In genomic region chr8:77492356-77493058, GRCm38 (mm10) we compare ENCODE assay signal across 8 mouse cellular contexts. TPM values are rescaled to one million over a fixed set of nuclear protein-coding genes. Genes with fewer than 3 reads are reported as not detected.
DNase-seq lines count a peak whose midpoint lies in the region; ATAC-seq and TF ChIP-seq lines count a peak whose summit lies in the region.
"Had no signal": no experiment of that assay in that cellular context is flagged by ENCODE, and none has a peak within 500 bp of the region (broad histone marks: within the 10 kb centered on the region; RNA-seq: fewer than 3 reads in every experiment).

No protein-coding gene starts in this region.

- WGBS in heart, postnatal 0 days, result 8% methylated on average over 5 of the region's 5 CpGs
- 27% methylated on average over 5 of the region's 5 CpGs for WGBS in liver, embryonic 13.5 days (ENCODE audit: insufficient replicate concordance)

- no peak for DNase-seq in G1E (ENCODE audit: low spot score)
- DNase-seq in brain, adult 2 months (ENCODE audit: low read depth, low spot score), result peak; percentile 84
- peak; percentile 92 for DNase-seq in heart, postnatal 0 days (ENCODE audit: low spot score)
- DNase-seq in liver, embryonic 13.5 days, result peak; percentile 36
- DNase-seq in cerebellum, postnatal 25 days, result no peak
- DNase-seq in cerebellum, postnatal 14 days, result no peak
- DNase-seq in spleen, adult 12 weeks (ENCODE audit: low spot score), result no peak

- TF ChIP-seq EP300 in heart, postnatal 0 days (IDR thresholded peaks at IDR 0.05; ENCODE audit: low read depth), result no peak

- H3K9me3 ChIP-seq in G1E (replicated peaks), result no peaks in the 10 kb centered on the region
- no peaks in the 10 kb centered on the region for H3K9me3 ChIP-seq in heart, postnatal 0 days (replicated peaks; ENCODE audit: control insufficient read depth, low read length)
- no peaks in the 10 kb centered on the region for H3K9me3 ChIP-seq in liver, embryonic 13.5 days (replicated peaks)
- H3K9me3 ChIP-seq: limb, embryonic 12.5 days had no signal

- H3K4me1 ChIP-seq in G1E (ENCODE audit: insufficient read depth, low read depth, low read length), result peaks cover 78% of the 10 kb centered on the region
- H3K4me1 ChIP-seq in heart, postnatal 0 days (ENCODE audit: control insufficient read depth, insufficient read depth), result peaks cover 88% of the 10 kb centered on the region
- peaks cover 83% of the 10 kb centered on the region for H3K4me1 ChIP-seq in liver, embryonic 13.5 days (replicated peaks)

- H3K9ac ChIP-seq in heart, postnatal 0 days (replicated peaks; ENCODE audit: low read depth, low read length), result 0 out of 2 replicates have a peak overlapping the region, but pooled peaks have one; percentile 5
- H3K9ac ChIP-seq in liver, embryonic 13.5 days, result no peak overlapping the region
- H3K9ac ChIP-seq: limb, embryonic 12.5 days had no signal

- ATAC-seq in G1E (ENCODE audit: extremely low read depth, insufficient number of reproducible peaks, low FRiP score, poor library complexity, severe bottlenecking), result peak; percentile 29; the same call in 1 of the 2 replicates
- peak; percentile 76 for ATAC-seq in heart, postnatal 0 days (ENCODE audit: insufficient read depth, low read depth)
- peak; percentile 32; the same call in 1 of the 2 replicates for ATAC-seq in liver, embryonic 13.5 days (ENCODE audit: low read depth)

- TF ChIP-seq CTCF in G1E (IDR thresholded peaks at IDR 0.05; ENCODE audit: low read depth, low read length), result no peak
- TF ChIP-seq CTCF in heart, postnatal 0 days (IDR thresholded peaks at IDR 0.05; ENCODE audit: low read depth), result no peak

- H3K27me3 ChIP-seq in G1E (ENCODE audit: insufficient read depth, low read length), result no peaks in the 10 kb centered on the region
- H3K27me3 ChIP-seq in heart, postnatal 0 days (ENCODE audit: control insufficient read depth, insufficient read depth, low read length), result no peaks in the 10 kb centered on the region
- no peaks in the 10 kb centered on the region for H3K27me3 ChIP-seq in liver, embryonic 13.5 days
- H3K27me3 ChIP-seq: limb, embryonic 12.5 days had no signal

- H3K4me3 ChIP-seq in G1E (ENCODE audit: low read depth, low read length), result no peak overlapping the region; the same call in 1 of the 2 replicates
- no peak overlapping the region for H3K4me3 ChIP-seq in heart, postnatal 0 days (ENCODE audit: low read depth, low read length)
- no peak overlapping the region for H3K4me3 ChIP-seq in liver, embryonic 13.5 days (replicated peaks)
- H3K4me3 ChIP-seq: limb, embryonic 12.5 days had no signal

- peak overlapping the region; percentile 90 for H3K27ac ChIP-seq in heart, postnatal 0 days (ENCODE audit: low read depth)
- H3K27ac ChIP-seq in liver, embryonic 13.5 days, result peak overlapping the region; percentile 84
- H3K27ac ChIP-seq: limb, embryonic 12.5 days had no signal

- H3K36me3 ChIP-seq in G1E (replicated peaks), result peaks cover 14% of the 10 kb centered on the region
- H3K36me3 ChIP-seq in heart, postnatal 0 days (replicated peaks; ENCODE audit: control insufficient read depth, insufficient read depth, low read length), result no peaks in the 10 kb centered on the region
- no peaks in the 10 kb centered on the region for H3K36me3 ChIP-seq in liver, embryonic 13.5 days
- H3K36me3 ChIP-seq: limb, embryonic 12.5 days had no signal

- peak overlapping the region; percentile 21 for H3K4me2 ChIP-seq in heart, postnatal 0 days (ENCODE audit: low read depth, low read length)
- peak overlapping the region; percentile 57 for H3K4me2 ChIP-seq in liver, embryonic 13.5 days
- H3K4me2 ChIP-seq: limb, embryonic 12.5 days had no signal

RNA-seq across cellular contexts. Expression of gene Arhgap10, which starts 25.2 kb away (rescaled TPM):
- total RNA-seq in G1E (2014; fragmentation: Nextera tagmentation) (22.7 and 24.4 TPM in 2 replicates), G1E (2017) (21.0 and 26.1 TPM in 2 replicates)
- polyA plus RNA-seq in G1E (2012), result 20.3 and 22.9 TPM in 2 replicates
- 33.3 and 37.8 TPM in 2 replicates for total RNA-seq in heart, postnatal 0 days (2014; rRNA removed; ENCODE audit: low replicate concordance)
- 23.6 and 25.5 TPM in 2 replicates for polyA plus RNA-seq in heart, postnatal 0 days (2015; fragmentation: Nextera tagmentation; extraction: Ambion mirVana)
- polyA plus RNA-seq in liver, embryonic 13.5 days (2015; fragmentation: Nextera tagmentation; extraction: Ambion mirVana), result 7.9 and 9.7 TPM in 2 replicates

RNA-seq across cellular contexts. Expression of gene Prmt9, which starts 56.7 kb away (rescaled TPM):
- total RNA-seq in G1E (2014; fragmentation: Nextera tagmentation) (30.6 and 34.9 TPM in 2 replicates), G1E (2017) (35.5 and 36.8 TPM in 2 replicates)
- polyA plus RNA-seq in G1E (2012), result 5.5 and 6.2 TPM in 2 replicates
- 13.8 and 15.1 TPM in 2 replicates for total RNA-seq in heart, postnatal 0 days (2014; rRNA removed; ENCODE audit: low replicate concordance)
- 13.3 and 14.9 TPM in 2 replicates for polyA plus RNA-seq in heart, postnatal 0 days (2015; fragmentation: Nextera tagmentation; extraction: Ambion mirVana)
- polyA plus RNA-seq in liver, embryonic 13.5 days (2015; fragmentation: Nextera tagmentation; extraction: Ambion mirVana), result 9.9 and 11.0 TPM in 2 replicates

Comparison
In these comparisons a context has a peak if more than half of its experiments do, and no peak if none do; other contexts are left out.
1. DNase-seq: peak in brain, adult 2 months (single experiment), heart, postnatal 0 days (single experiment) and liver, embryonic 13.5 days (single experiment); none in G1E (single experiment), cerebellum, postnatal 25 days (0 of 2), cerebellum, postnatal 14 days (0 of 2) and spleen, adult 12 weeks (single experiment).
2. Peak in every context shown above with its lines, with median percentiles within 50 percentile points of each other: ATAC-seq.